ENCODE assay signal across 9 mouse cellular contexts in the genomic region with DNA sequence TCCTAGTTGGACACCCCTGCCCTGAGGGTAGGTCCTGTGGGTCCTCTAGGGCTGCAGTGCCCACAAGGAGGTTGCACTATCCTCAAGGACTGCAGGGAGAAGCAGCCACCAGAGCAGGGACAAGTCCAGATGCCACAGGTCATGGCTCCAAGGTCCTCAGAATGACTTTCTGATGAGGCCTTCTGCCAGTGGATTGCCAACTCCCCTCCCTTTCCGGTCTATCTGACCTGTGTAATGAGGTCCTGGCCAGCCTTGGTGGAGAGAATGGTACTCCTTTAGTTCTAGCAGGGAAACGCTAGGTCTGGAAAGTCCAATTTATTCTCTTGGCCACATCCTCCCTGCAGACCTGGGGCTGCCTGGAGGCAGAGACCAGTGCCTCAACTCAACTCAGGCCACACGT. TPM values are rescaled to one million over a fixed set of nuclear protein-coding genes. Genes with fewer than 3 reads are reported as not detected.
DNase-seq lines count a peak whose midpoint lies in the region; ATAC-seq and TF ChIP-seq lines count a peak whose summit lies in the region.
"Had no signal": no experiment of that assay in that cellular context is flagged by ENCODE, and none has a peak within 500 bp of the region (broad histone marks: within the 10 kb centered on the region; RNA-seq: fewer than 3 reads in every experiment).

Adra2c (plus strand) TSS at position 301 of the 400 bp plus-strand sequence.

- no peaks in the 10 kb centered on the region for H3K79me2 ChIP-seq in heart, adult 2 months (replicated peaks; ENCODE audit: control insufficient read depth, insufficient read depth, low read length)

- no peak for TF ChIP-seq POLR2A in heart, adult 2 months (IDR thresholded peaks at IDR 0.05; ENCODE audit: insufficient read depth, low read depth, low read length)

- H3K4me2 ChIP-seq in lung, postnatal 0 days (replicated peaks; ENCODE audit: low read depth, low read length), result peak within 1 kb of the TSS; percentile 65
- H3K4me2 ChIP-seq in limb, embryonic 13.5 days (replicated peaks), result peak within 1 kb of the TSS; percentile 90
- H3K4me2 ChIP-seq in stomach, postnatal 0 days (replicated peaks; ENCODE audit: low read depth), result peak within 1 kb of the TSS; percentile 58

- no peaks in the 10 kb centered on the region for H3K4me1 ChIP-seq in heart, adult 2 months (ENCODE audit: control insufficient read depth, insufficient read depth, low read length)
- H3K4me1 ChIP-seq in lung, postnatal 0 days (ENCODE audit: insufficient read depth, low read depth, low read length), result no peaks in the 10 kb centered on the region
- H3K4me1 ChIP-seq in limb, embryonic 13.5 days, result peaks cover 15% of the 10 kb centered on the region; the same call in 1 of the 2 replicates
- no peaks in the 10 kb centered on the region for H3K4me1 ChIP-seq in stomach, postnatal 0 days (replicated peaks; ENCODE audit: control insufficient read depth, insufficient read depth)

- H3K27me3 ChIP-seq in heart, adult 2 months (ENCODE audit: control insufficient read depth, insufficient read depth, low read length), result peaks cover 6% of the 10 kb centered on the region
- peaks cover 54% of the 10 kb centered on the region for H3K27me3 ChIP-seq in lung, postnatal 0 days (replicated peaks; ENCODE audit: insufficient read depth, low read length)
- peaks cover 98% of the 10 kb centered on the region for H3K27me3 ChIP-seq in limb, embryonic 13.5 days
- H3K27me3 ChIP-seq in stomach, postnatal 0 days (ENCODE audit: control insufficient read depth, insufficient read depth, low read length), result peaks cover 36% of the 10 kb centered on the region

- TF ChIP-seq CTCF in heart, adult 2 months (IDR thresholded peaks at IDR 0.05), result no peak
- TF ChIP-seq CTCF in lung, postnatal 0 days (IDR thresholded peaks at IDR 0.05), result no peak
- no peak for TF ChIP-seq CTCF in stomach, postnatal 0 days (IDR thresholded peaks at IDR 0.05; ENCODE audit: low read depth)

- H3K9ac ChIP-seq in heart, adult 2 months (ENCODE audit: low read depth, low read length), result no peak within 1 kb of the TSS
- no peak within 1 kb of the TSS for H3K9ac ChIP-seq in lung, postnatal 0 days (replicated peaks; ENCODE audit: low read depth)
- peak within 1 kb of the TSS; percentile 43; the same call in 1 of the 2 replicates for H3K9ac ChIP-seq in limb, embryonic 13.5 days
- no peak within 1 kb of the TSS for H3K9ac ChIP-seq in stomach, postnatal 0 days (ENCODE audit: low read length)

- H3K27ac ChIP-seq in heart, adult 2 months, result no peak within 1 kb of the TSS
- no peak within 1 kb of the TSS for H3K27ac ChIP-seq in lung, postnatal 0 days (ENCODE audit: low read length)
- no peak within 1 kb of the TSS for H3K27ac ChIP-seq in limb, embryonic 13.5 days
- H3K27ac ChIP-seq in stomach, postnatal 0 days (replicated peaks), result no peak within 1 kb of the TSS

- peak within 1 kb of the TSS; percentile 32 for H3K4me3 ChIP-seq in heart, adult 2 months
- H3K4me3 ChIP-seq in lung, postnatal 0 days (ENCODE audit: low read depth, low read length), result peak within 1 kb of the TSS; percentile 35
- H3K4me3 ChIP-seq in limb, embryonic 13.5 days, result peak within 1 kb of the TSS; percentile 52
- H3K4me3 ChIP-seq in stomach, postnatal 0 days (ENCODE audit: low read depth, low read length), result peak within 1 kb of the TSS; percentile 31

- DNase-seq in heart, adult 2 months, result no peak
- DNase-seq in heart, postnatal 4 days, result no peak
- no peak for DNase-seq in lung, postnatal 0 days (ENCODE audit: low spot score)
- no peak for DNase-seq in lung, postnatal 25 days (ENCODE audit: low spot score)
- DNase-seq in stomach, postnatal 0 days (ENCODE audit: low spot score), result no peak
- DNase-seq in spleen, postnatal 4 days (ENCODE audit: low spot score in 2 of 2), result no peak
- DNase-seq in embryo, embryonic 11 days, result no peak

- 49% methylated on average over 3 of the region's 3 CpGs for WGBS in heart, adult 2 months
- 45% methylated on average over 3 of the region's 3 CpGs for WGBS in lung, postnatal 0 days
- WGBS in limb, embryonic 13.5 days, result 54% methylated on average over 3 of the region's 3 CpGs
- WGBS in stomach, postnatal 0 days, result 45% methylated on average over 3 of the region's 3 CpGs

- no peak for TF ChIP-seq EP300 in heart, adult 2 months (IDR thresholded peaks at IDR 0.05; ENCODE audit: insufficient read depth, low read depth, low read length)
- TF ChIP-seq EP300 in lung, postnatal 0 days (IDR thresholded peaks at IDR 0.05), result no peak
- TF ChIP-seq EP300 in stomach, postnatal 0 days (optimal IDR thresholded peaks at IDR 0.05), result no peak

- H3K9me3 ChIP-seq in lung, postnatal 0 days (ENCODE audit: low read length), result no peaks in the 10 kb centered on the region
- no peaks in the 10 kb centered on the region for H3K9me3 ChIP-seq in limb, embryonic 13.5 days
- no peaks in the 10 kb centered on the region for H3K9me3 ChIP-seq in stomach, postnatal 0 days (ENCODE audit: control insufficient read depth, low read length)

- no peaks in the 10 kb centered on the region for H3K36me3 ChIP-seq in heart, adult 2 months (ENCODE audit: control insufficient read depth, insufficient read depth, low read length)
- H3K36me3 ChIP-seq in lung, postnatal 0 days (ENCODE audit: insufficient read depth, low read length), result no peaks in the 10 kb centered on the region
- no peaks in the 10 kb centered on the region for H3K36me3 ChIP-seq in limb, embryonic 13.5 days
- no peaks in the 10 kb centered on the region for H3K36me3 ChIP-seq in stomach, postnatal 0 days (ENCODE audit: control insufficient read depth, insufficient read depth, low read length)

- ATAC-seq in lung, postnatal 0 days, result no peak
- no peak for ATAC-seq in limb, embryonic 13.5 days (ENCODE audit: low FRiP score, low read depth)
- no peak for ATAC-seq in stomach, postnatal 0 days (ENCODE audit: low FRiP score, low TSS enrichment)

- intact Hi-C loops in heart, adult 2 months (cut with DNase I), result loop anchor here (5.0 kb wide), 2 partner anchors 69 to 91 kb away; no protein-coding TSS in a partner anchor

RNA-seq across cellular contexts. Expression of gene Adra2c, which starts in this region (rescaled TPM):
- under 1 TPM; 0.43 to 0.52 TPM for total RNA-seq in heart, adult 2 months (2021)
- 0.23 and 0.43 TPM in 2 replicates for polyA plus RNA-seq in heart, adult 2 months (2012; rRNA removed)
- under 1 TPM; 0.14 to 0.29 TPM for total RNA-seq in heart, postnatal 4 days (2021)
- polyA plus RNA-seq in lung, postnatal 0 days (2015; fragmentation: Nextera tagmentation; extraction: Ambion mirVana), result not detected in 2 replicates
- polyA plus RNA-seq in limb, embryonic 13.5 days (2015; fragmentation: Nextera tagmentation; extraction: Ambion mirVana), result not detected in 2 replicates
- not detected in 2 replicates for polyA plus RNA-seq in stomach, postnatal 0 days (2015; fragmentation: Nextera tagmentation; extraction: Ambion mirVana)
- polyA plus RNA-seq: C2C12 had no signal
